Mouse (Mus musculus) spleen, postnatal 36 days (tissue): ENCODE measurements around the gene Rab31.

Experiments
- DNase-seq, 2 experiments: peaks; one replicate each; pipeline ENCODE4 v3.0.0; 2022; ENCODE audit warnings: low spot score in 2 of 2, mixed read lengths in 1 of 2

Gene Rab31

GRCm38 (mm10) chr17:65703527-65704391 is 68.8 kb downstream of the Rab31 start:
- DNase-seq: no peak

GRCm38 (mm10) chr17:65701797-65702566 is 70.6 kb downstream of the Rab31 start:
- no peak for DNase-seq

- DNase-seq: no peak
These were observed 71.2 kb downstream of the Rab31 start for GRCm38 (mm10) chr17:65701356-65701755.

- DNase-seq: no peak
These were observed 72.5 kb downstream of the Rab31 start for GRCm38 (mm10) chr17:65700060-65700459.

- DNase-seq: no peak
These were observed 74.6 kb downstream of the Rab31 start for GRCm38 (mm10) chr17:65697791-65698463.

- DNase-seq: no peak
These were observed 75.6 kb downstream of the Rab31 start for GRCm38 (mm10) chr17:65696939-65697338.

GRCm38 (mm10) chr17:65692276-65692675 is 80.3 kb downstream of the Rab31 start:
- no peak for DNase-seq

GRCm38 (mm10) chr17:65683731-65684130 is 88.8 kb downstream of the Rab31 start:
- DNase-seq: no peak

- no peak for DNase-seq
These were observed 89.2 kb downstream of the Rab31 start for GRCm38 (mm10) chr17:65683316-65683715.

GRCm38 (mm10) chr17:65682071-65682680 is 90.4 kb downstream of the Rab31 start:
- DNase-seq: no peak

GRCm38 (mm10) chr17:65681516-65681915 is 91.0 kb downstream of the Rab31 start:
- no peak for DNase-seq

GRCm38 (mm10) chr17:65680801-65681412 is 91.6 kb downstream of the Rab31 start:
- no peak for DNase-seq

GRCm38 (mm10) chr17:65679806-65680446 is 92.6 kb downstream of the Rab31 start:
- DNase-seq: no peak

GRCm38 (mm10) chr17:65677742-65678141 is 94.8 kb downstream of the Rab31 start:
- no peak for DNase-seq

GRCm38 (mm10) chr17:65676536-65676935 is 96.0 kb downstream of the Rab31 start:
- no peak for DNase-seq

GRCm38 (mm10) chr17:65675985-65676384 is 96.6 kb downstream of the Rab31 start:
- DNase-seq: no peak

GRCm38 (mm10) chr17:65674710-65675171 is 97.8 kb downstream of the Rab31 start:
- peak; percentile 25 to 38 for DNase-seq

GRCm38 (mm10) chr17:65672926-65673325 is 99.6 kb downstream of the Rab31 start:
- DNase-seq: no peak

- DNase-seq: no peak
These were observed 103.5 kb downstream of the Rab31 start for GRCm38 (mm10) chr17:65669061-65669460.

GRCm38 (mm10) chr17:65667792-65668191 is 104.8 kb downstream of the Rab31 start:
- no peak for DNase-seq
